Mouse (Mus musculus) 3T3-L1 (cell line): Measurements from ENCODE around the gene Midn.

Source experiments
- DNase-seq: peaks from one replicate; pipeline ENCODE4 v3.0.0-alpha.2; 2015; ENCODE audit warnings: low read depth, low spot score

Gene Midn

DNA sequence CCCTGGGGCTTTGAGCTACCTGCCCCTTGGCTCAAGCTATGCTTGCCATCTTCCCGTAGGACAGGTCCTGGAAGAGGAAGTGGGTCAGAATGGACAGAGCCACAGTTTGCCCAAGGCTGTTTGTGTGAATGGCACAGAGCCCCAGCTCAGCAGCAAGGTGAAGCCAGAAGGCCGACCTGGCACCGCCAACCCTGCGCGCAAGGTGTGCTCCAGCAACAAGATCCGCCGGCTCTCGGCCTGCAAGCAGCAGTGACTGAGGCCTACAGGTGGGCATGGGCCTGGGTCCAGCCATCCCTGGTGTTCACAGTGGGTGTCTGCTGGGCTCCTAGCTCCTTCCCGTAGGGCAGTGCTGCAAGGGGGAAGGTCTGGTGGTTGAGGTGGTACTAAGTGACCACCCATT, 18.2 kb upstream of the Midn start:
- no peak for DNase-seq

DNA sequence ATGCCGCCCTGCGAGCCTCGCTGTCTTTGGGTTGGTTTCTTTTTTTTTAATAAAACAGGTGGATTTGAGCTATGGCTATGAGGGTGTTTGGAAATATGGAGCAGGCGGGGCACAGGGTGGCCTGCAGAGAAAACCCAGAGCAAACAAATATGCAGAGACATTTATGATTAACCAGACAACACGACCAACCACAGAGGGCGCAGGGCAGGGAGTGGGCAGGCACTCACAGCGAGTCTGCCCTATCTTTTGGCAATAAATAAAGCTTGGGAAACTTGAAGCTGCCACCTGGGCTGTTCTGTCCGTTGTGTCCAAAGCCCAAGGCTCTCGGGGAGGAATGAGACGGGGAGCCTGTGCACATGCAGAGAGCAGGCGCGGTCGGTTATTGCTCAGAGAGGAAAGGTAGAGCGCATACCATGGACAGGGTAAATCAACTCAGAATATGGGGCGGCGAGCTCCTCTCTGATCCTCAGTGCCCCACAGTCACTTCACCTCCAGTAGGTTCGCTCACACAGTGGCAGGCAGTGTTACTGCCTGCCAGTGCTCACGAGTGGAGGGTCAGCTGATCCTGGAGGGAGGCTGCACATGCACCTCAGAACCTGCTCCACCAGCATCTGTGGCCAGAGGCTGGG, 17.6 kb upstream of the Midn start:
- no peak for DNase-seq

DNA sequence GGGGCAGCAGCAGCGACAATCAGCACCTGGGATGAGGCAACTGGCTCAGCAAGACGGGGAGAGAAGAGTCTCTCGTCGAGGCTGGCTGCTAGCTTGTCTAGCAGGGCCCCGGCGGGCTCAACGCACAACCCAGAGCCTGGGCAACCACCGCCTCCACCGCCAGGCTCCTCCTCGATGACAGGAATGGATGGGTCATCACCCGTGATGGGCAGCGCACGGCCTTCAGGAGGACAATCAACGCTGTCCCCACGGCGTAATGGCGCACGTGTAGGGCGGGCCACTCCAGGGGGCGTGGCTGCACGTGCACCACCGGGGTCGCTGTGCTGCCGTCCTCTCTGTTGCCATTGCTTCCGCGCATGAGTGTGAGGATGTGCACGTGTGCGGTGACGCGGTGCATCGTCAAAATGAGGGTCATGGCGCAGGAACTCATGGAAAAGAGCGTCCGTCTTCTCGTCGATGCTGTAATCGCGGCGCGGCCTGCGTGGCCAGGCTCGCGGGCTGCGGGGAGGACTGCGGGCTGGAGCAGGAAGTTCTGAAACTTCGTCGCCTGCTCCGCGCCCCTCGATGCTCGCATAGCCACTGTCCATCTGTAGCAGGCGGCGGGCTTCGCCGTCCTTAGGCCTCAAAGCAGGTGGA, 16.6 kb upstream of the Midn start:
- DNase-seq = no peak

DNA sequence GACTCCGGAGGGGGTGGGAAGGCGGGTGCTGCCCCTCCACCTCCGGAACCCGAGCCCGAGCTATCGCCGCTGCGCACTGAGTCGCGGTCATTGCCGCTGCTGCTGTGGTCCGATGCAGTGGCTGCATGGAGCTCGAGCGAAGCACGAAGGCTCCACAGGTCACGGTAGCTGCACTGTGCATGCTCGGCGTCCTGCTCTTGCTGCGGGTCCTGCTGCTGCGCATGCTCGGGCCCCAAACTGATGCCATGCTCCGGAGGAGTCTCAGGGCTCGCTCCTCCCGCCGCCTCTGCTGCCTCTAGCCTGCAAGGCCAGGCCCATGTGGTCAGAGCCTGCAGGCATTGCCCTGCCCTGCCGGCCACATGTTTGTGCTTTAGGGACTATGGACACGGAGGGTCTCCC, 16.1 kb upstream of the Midn start:
- no peak for DNase-seq

GRCm38 (mm10) chr10:80133226-80133849, 14.7 kb upstream of the Midn start:
- DNase-seq = no peak

DNA sequence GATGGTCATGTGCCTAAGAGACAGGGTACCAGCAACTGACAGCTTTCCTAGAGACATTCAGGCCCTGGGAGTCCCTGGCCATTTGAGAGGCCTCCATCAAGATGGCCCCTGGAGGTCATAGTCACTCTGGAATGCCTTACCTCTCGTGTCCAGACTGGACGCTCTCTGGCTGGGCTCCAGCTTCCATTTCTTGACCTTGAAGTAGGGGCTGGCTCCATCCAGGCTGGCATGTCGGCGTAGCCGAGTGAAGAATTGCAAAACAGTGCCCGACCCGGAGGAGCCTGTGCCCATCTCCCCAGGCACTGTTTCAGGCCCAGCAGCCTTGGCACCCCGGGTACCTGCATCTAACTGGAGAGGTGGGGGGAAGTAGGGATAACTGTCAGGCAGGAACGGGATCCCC, 13.7 kb upstream of the Midn start:
- no peak for DNase-seq

DNA sequence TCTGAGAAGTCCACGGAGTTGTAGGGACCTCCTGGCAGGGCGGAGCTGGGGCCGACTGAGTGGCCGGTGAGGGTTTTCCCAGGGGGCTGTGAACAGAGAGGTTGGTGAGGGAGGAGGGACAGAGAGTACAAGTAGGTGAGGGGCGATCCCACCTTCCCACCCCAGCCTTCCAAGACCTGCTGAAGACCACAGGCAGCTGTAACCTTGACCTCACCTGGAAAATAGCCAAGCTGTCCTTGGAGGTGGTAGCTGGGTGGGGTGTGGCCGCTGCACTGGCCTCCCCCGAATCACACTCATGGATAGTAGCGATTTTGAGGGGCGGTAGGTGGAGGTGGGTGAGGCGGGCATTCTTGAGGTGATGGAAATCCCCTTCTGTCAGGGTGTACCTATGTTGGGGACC, 12.9 kb upstream of the Midn start:
- no peak for DNase-seq

- no peak for DNase-seq
Observed at GRCm38 (mm10) chr10:80135641-80136040, 12.4 kb upstream of the Midn start.

DNA sequence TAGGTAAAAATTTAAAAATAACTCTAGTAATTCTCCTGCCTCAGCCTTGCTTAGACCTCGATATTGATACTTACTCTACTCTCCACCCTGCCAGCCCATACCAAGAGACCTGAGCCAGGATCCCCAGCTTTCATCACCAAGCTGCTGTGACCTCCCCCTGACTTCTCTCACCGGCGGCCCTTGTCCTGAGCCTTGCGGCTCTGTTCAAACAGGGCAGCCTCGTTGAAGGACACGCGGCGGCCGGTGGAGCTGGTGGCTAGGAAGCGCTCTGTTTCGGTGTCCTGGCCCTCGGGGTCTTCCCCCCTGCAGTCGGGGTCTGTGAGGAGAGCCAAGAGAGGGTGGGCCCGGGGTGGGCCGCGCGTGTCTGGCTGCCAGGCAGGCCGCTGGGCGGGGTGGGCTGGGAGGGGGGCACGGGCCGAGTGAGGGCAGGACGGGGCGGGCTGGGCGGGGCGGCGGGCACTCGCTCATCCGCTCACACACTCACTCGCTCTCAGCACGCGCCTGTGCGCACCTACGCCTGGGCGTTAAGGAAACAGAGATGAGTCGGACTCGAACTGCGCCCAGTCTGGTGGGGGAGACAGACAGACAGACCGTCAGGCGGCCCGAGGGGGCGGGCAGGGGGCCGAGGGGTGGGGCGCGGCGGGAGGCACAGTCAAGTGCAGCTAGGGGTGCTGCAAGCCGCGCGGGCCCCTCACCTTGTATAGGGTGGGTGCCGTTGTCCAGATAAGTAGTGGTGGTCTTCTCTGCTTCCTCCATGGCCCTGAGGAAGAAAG, 11.7 kb upstream of the Midn start:
- DNase-seq = no peak

DNA sequence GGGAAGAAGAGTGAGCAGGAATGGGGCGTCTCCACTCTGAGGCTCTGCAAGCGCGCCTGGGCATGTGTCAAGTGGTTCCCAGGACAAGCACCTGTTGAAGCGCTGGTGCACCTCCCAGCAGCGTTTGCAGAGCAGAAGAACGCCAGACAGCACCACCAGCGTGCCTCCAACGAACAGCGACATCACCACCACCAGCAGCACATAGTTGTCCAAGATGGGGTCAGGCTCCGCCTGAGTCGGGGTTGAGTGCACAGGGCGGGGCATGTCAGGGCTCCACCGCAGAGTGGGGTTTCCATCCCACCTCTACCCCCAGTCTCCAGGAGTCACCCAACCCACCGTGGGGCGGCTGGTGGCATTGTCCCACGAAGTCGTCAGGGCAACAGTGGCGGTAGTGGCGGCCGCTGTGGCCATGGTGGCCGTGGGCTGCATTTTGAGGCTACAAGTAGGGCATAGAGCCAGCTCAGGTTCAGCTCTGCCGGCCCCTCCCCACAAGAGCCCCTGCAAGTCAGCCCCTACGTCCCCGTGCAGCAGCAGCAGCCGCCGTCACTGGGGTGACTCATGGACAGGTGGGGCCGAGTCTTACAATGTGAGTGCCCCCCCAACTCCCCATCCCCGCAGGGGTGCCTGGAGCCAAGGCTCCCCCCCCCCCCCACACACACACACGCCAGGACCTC, 11.0 kb upstream of the Midn start:
- no peak for DNase-seq

DNA sequence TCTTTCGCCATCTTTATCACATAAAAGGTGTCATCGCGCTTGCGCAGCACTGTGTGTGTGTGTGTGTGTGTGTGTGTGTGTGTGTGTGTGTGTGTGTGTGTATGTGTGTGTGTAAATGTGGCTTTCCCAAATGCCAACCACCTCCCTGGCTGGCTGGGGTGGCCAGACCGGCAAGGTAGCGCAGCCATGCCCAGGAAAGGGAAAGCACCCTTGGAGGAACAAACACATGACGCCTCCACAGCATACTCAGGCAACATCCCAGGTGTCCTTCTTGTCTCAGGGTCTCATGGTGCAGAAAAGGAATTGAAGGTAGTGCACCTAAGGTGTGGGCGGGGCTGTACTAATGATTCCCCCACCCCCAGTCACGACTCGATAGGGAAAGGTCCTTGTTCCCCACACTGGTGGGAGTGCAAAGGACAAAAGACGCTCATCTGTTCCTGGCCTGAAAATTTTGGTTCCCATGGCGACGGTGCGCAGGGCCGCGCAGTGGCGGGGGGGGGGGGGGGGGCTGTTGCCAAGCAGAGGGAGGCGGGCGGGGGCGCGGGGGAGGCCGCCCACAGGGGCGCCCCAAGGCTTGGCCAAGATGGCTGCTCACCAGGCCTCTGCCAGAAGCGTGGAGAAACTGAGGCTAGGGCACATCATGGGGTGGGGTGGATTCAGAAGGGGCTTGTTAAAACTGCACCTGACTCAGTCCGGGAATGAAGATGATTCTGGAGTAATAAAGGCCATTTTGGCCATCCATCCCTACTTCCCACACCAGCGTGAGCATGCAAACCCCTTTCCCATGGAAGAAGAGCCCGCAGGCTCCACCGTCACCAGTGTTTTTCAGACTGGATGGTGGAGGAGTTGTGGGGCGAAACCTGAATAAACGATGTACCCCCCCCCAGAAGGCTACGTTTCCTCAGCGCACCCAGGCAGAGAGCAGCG, 10.2 kb upstream of the Midn start:
- DNase-seq = no peak

- no peak for DNase-seq
Observed at GRCm38 (mm10) chr10:80138553-80139438, 9.3 kb upstream of the Midn start, which contains the start of gene Atp5d. TSS of gene Atp5d (plus strand) at chr10:80138632.

DNA sequence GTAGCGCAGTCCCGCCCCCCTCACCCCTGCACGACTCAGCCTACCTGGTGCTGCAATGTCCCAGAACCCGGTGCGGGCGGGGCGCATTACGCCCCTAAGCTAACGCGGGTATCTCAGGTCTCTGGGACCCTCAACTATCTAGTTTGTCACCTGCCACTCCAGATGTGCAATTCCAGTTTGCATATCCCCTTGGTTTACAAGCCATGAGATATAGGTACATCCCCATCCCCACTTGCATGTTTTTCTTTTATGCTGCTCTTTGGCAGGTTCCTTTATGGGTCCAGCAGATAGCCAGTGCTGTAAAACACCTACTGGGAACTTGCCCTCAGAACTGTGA, 8.7 kb upstream of the Midn start:
- no peak for DNase-seq

DNA sequence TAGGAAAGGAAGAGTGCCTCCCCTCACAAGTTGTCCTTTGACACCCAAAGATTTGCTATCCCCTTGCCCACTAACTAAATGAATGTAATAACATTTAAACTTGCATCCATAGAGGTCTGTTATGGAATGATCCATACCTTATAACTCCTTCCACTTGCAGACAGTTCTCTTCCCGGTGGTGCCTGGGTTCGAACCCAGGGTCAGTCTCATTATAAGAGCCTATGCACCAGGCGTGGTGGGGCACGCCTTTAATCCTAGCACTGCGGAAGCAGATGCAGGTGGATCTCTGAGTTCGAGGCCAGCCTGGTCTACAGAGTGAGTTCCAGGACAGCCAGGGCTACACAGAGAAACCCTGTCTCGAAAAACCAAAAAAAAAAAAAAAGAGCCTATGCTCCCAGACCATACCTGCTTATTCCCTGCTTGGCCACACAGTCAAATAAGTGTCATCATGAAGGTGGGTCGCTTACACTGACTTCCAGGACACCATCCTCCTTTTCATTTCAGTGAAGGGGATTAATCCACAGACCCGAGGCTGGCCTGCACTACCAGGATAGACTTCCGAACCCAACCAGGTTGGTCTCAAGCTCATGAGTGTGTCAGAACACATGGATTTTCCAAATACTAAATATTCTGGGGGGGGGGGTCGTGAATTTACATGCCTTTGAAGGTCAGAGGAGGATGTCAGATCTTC, 8.0 kb upstream of the Midn start:
- no peak for DNase-seq

GRCm38 (mm10) chr10:80140666-80141035, 7.4 kb upstream of the Midn start, which contains the start of gene Cbarp:
TSS of gene Cbarp (minus strand) at chr10:80140835.
- no peak for DNase-seq

DNA sequence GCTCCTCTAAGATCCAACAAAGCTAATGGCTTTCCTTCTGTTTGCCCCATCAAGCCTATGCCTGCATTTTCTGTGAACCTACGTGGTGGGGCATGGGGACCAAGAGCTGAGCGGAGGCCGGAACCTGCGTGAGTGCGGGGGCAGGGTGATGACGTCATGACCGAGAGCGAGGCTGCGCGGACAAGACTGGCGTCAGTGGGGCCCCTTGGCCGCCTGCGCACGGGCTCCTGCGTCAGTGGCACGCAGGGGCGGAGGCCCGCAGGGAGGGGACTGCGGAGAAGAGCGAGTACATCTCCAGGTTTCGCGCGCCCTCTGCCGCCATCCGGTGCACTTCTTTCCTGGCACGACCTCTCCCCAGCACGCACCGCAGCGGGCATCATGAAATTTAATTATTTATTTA, 6.8 kb upstream of the Midn start:
- peak; percentile 90 for DNase-seq

GRCm38 (mm10) chr10:80141786-80142529, 6.1 kb upstream of the Midn start:
- peak; percentile 99 for DNase-seq

GRCm38 (mm10) chr10:80142530-80142925, 5.5 kb upstream of the Midn start:
- DNase-seq = no peak

DNA sequence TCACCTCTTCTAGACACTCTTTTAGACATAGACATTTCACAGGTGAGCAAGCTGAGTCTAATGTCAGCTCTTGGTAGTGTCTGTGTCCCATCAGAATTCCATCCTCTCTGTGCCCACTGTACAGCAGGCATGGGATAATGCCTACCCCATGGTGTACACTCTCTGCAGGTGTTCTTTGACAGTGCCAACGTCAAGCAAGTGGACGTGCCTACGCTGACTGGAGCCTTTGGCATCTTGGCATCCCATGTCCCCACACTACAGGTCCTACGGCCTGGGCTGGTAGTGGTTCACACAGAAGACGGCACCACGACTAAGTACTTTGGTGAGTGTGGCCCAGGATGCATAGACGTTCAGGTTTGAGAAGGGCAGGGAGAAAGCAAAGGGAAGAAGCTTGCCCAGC, 4.4 kb upstream of the Midn start:
- DNase-seq = no peak
